Mouse (Mus musculus): ENCODE data around the gene Nt5dc3. TPM values are rescaled to one million over a fixed set of nuclear protein-coding genes. Genes with fewer than 3 reads are reported as not detected.

Gene Nt5dc3
- polyA plus RNA-seq, 1 experiment from 2014 or later, result 0.99 TPM

GRCm38 (mm10) chr10:86791507-86792184 is 12.8 kb downstream of the Nt5dc3 start:
- H3K4me1 ChIP-seq (replicated peaks; ENCODE audit: insufficient read depth, low read length), result peaks cover 6% of the 10 kb centered on the region; the same call in 1 of the 2 replicates
- no peak overlapping the region for H3K27ac ChIP-seq
- no peak overlapping the region for H3K4me3 ChIP-seq (replicated peaks; ENCODE audit: low read depth, low read length)
- no peak overlapping the region for H3K9ac ChIP-seq (ENCODE audit: low read depth, low read length)
- no peak overlapping the region for H3K4me2 ChIP-seq (ENCODE audit: low read length)
- DNase-seq (ENCODE audit: low spot score) (no peak), ATAC-seq (replicated peaks; ENCODE audit: low FRiP score, low read depth) (no peak)
- H3K36me3 ChIP-seq (ENCODE audit: insufficient read depth, low read length), result no peaks in the 10 kb centered on the region
- H3K27me3 ChIP-seq (ENCODE audit: insufficient read depth, low read length), result no peaks in the 10 kb centered on the region
- 59% methylated on average over 7 of the region's 7 CpGs for WGBS
- H3K9me3 ChIP-seq (replicated peaks; ENCODE audit: low read length), result no peaks in the 10 kb centered on the region
- TF ChIP-seq CTCF (IDR thresholded peaks at IDR 0.05; ENCODE audit: low read depth), result no peak

GRCm38 (mm10) chr10:86793509-86793951 is 14.7 kb downstream of the Nt5dc3 start:
- Histone ChIP-seq H3K27ac (no peak overlapping the region), H3K4me2 (ENCODE audit: low read length) (no peak overlapping the region), H3K27me3 (ENCODE audit: insufficient read depth, low read length) (no peaks in the 10 kb centered on the region), H3K4me3 (replicated peaks; ENCODE audit: low read depth, low read length) (no peak overlapping the region), H3K9me3 (replicated peaks; ENCODE audit: low read length) (no peaks in the 10 kb centered on the region), H3K4me1 (replicated peaks; ENCODE audit: insufficient read depth, low read length) (peaks cover 6% of the 10 kb centered on the region; the same call in 1 of the 2 replicates), H3K36me3 (ENCODE audit: insufficient read depth, low read length) (no peaks in the 10 kb centered on the region), H3K9ac (ENCODE audit: low read depth, low read length) (no peak overlapping the region)
- DNase-seq (ENCODE audit: low spot score), result no peak
- no peak for TF ChIP-seq CTCF (IDR thresholded peaks at IDR 0.05; ENCODE audit: low read depth)
- WGBS, result 51% methylated on average over 2 of the region's 2 CpGs
- ATAC-seq (replicated peaks; ENCODE audit: low FRiP score, low read depth), result no peak; the same call in 1 of the 2 replicates

GRCm38 (mm10) chr10:86794196-86794595 is 15.4 kb downstream of the Nt5dc3 start:
- no peak for ATAC-seq (replicated peaks; ENCODE audit: low FRiP score, low read depth)
- Histone ChIP-seq H3K36me3 (ENCODE audit: insufficient read depth, low read length) (no peaks in the 10 kb centered on the region), H3K9me3 (replicated peaks; ENCODE audit: low read length) (no peaks in the 10 kb centered on the region), H3K27ac (no peak overlapping the region), H3K4me2 (ENCODE audit: low read length) (no peak overlapping the region), H3K9ac (ENCODE audit: low read depth, low read length) (no peak overlapping the region), H3K27me3 (ENCODE audit: insufficient read depth, low read length) (no peaks in the 10 kb centered on the region), H3K4me1 (replicated peaks; ENCODE audit: insufficient read depth, low read length) (peaks cover 6% of the 10 kb centered on the region; the same call in 1 of the 2 replicates), H3K4me3 (replicated peaks; ENCODE audit: low read depth, low read length) (no peak overlapping the region)
- WGBS, result 90% methylated on average over 4 of the region's 4 CpGs
- TF ChIP-seq CTCF (IDR thresholded peaks at IDR 0.05; ENCODE audit: low read depth), result no peak
- no peak for DNase-seq (ENCODE audit: low spot score)

GRCm38 (mm10) chr10:86794794-86795535 is 16.2 kb downstream of the Nt5dc3 start:
- no peak overlapping the region for H3K4me3 ChIP-seq (replicated peaks; ENCODE audit: low read depth, low read length)
- ATAC-seq (replicated peaks; ENCODE audit: low FRiP score, low read depth) (no peak), DNase-seq (ENCODE audit: low spot score) (no peak)
- WGBS, result 90% methylated on average over 9 of the region's 9 CpGs
- no peaks in the 10 kb centered on the region for H3K9me3 ChIP-seq (replicated peaks; ENCODE audit: low read length)
- peaks cover 6% of the 10 kb centered on the region; the same call in 1 of the 2 replicates for H3K4me1 ChIP-seq (replicated peaks; ENCODE audit: insufficient read depth, low read length)
- no peaks in the 10 kb centered on the region for H3K27me3 ChIP-seq (ENCODE audit: insufficient read depth, low read length)
- H3K9ac ChIP-seq (ENCODE audit: low read depth, low read length), result no peak overlapping the region
- H3K36me3 ChIP-seq (ENCODE audit: insufficient read depth, low read length), result no peaks in the 10 kb centered on the region
- H3K27ac ChIP-seq, result no peak overlapping the region
- TF ChIP-seq CTCF (IDR thresholded peaks at IDR 0.05; ENCODE audit: low read depth), result no peak
- no peak overlapping the region for H3K4me2 ChIP-seq (ENCODE audit: low read length)

GRCm38 (mm10) chr10:86796073-86796741 is 17.4 kb downstream of the Nt5dc3 start:
- H3K36me3 ChIP-seq (ENCODE audit: insufficient read depth, low read length), result no peaks in the 10 kb centered on the region
- peaks cover 6% of the 10 kb centered on the region; the same call in 1 of the 2 replicates for H3K4me1 ChIP-seq (replicated peaks; ENCODE audit: insufficient read depth, low read length)
- no peaks in the 10 kb centered on the region for H3K9me3 ChIP-seq (replicated peaks; ENCODE audit: low read length)
- WGBS, result 93% methylated on average over 5 of the region's 5 CpGs
- H3K4me2 ChIP-seq (ENCODE audit: low read length), result no peak overlapping the region
- no peak overlapping the region for H3K27ac ChIP-seq
- no peak overlapping the region for H3K9ac ChIP-seq (ENCODE audit: low read depth, low read length)
- ATAC-seq (replicated peaks; ENCODE audit: low FRiP score, low read depth) (no peak), DNase-seq (ENCODE audit: low spot score) (no peak)
- no peaks in the 10 kb centered on the region for H3K27me3 ChIP-seq (ENCODE audit: insufficient read depth, low read length)
- H3K4me3 ChIP-seq (replicated peaks; ENCODE audit: low read depth, low read length), result no peak overlapping the region
- no peak for TF ChIP-seq CTCF (IDR thresholded peaks at IDR 0.05; ENCODE audit: low read depth)

- H3K36me3 ChIP-seq (ENCODE audit: insufficient read depth, low read length), result no peaks in the 10 kb centered on the region
- no peak overlapping the region for H3K9ac ChIP-seq (ENCODE audit: low read depth, low read length)
- no peak overlapping the region for H3K4me2 ChIP-seq (ENCODE audit: low read length)
- H3K27me3 ChIP-seq (ENCODE audit: insufficient read depth, low read length), result no peaks in the 10 kb centered on the region
- DNase-seq (ENCODE audit: low spot score) (no peak), ATAC-seq (replicated peaks; ENCODE audit: low FRiP score, low read depth) (no peak)
- no peak for TF ChIP-seq CTCF (IDR thresholded peaks at IDR 0.05; ENCODE audit: low read depth)
- H3K9me3 ChIP-seq (replicated peaks; ENCODE audit: low read length), result no peaks in the 10 kb centered on the region
- no peak overlapping the region for H3K27ac ChIP-seq
- H3K4me3 ChIP-seq (replicated peaks; ENCODE audit: low read depth, low read length), result no peak overlapping the region
- 100% methylated on average over 1 of the region's 1 CpGs for WGBS
- H3K4me1 ChIP-seq (replicated peaks; ENCODE audit: insufficient read depth, low read length), result no peaks in the 10 kb centered on the region
Measured at GRCm38 (mm10) chr10:86807362-86807761, 28.6 kb downstream of the Nt5dc3 start.
